Mouse (Mus musculus): ENCODE results near the gene Prkag2. TPM values are rescaled to one million over a fixed set of nuclear protein-coding genes. Genes with fewer than 3 reads are reported as not detected.

The Prkag2 gene
- polyA plus RNA-seq, 1 experiment from 2014 or later = 38.3 TPM

- WGBS = 90% methylated on average over 4 of the region's 4 CpGs
Measured at GRCm38 (mm10) chr5:24928816-24929215, 171.6 kb downstream of the Prkag2 start.

GRCm38 (mm10) chr5:24927706-24928105 lies 172.7 kb downstream of the Prkag2 start:
- TF ChIP-seq CTCF (IDR thresholded peaks at IDR 0.05; ENCODE audit: low read depth) = no peak
- H3K27me3 ChIP-seq (replicated peaks; ENCODE audit: control insufficient read depth, insufficient read depth, low read length) = no peaks in the 10 kb centered on the region
- 26% methylated on average over 8 of the region's 8 CpGs for whole genome bisulfite sequencing
- no peak for ATAC-seq
- no peaks in the 10 kb centered on the region for H3K36me3 ChIP-seq (ENCODE audit: control insufficient read depth, insufficient read depth)
- peak overlapping the region; percentile 10; the same call in 1 of the 2 replicates for H3K27ac ChIP-seq (ENCODE audit: low read depth, low read length)
- H3K4me1 ChIP-seq (replicated peaks; ENCODE audit: control insufficient read depth, insufficient read depth, low read length) = no peaks in the 10 kb centered on the region
- no peak overlapping the region; the same call in 1 of the 2 replicates for H3K9ac ChIP-seq (ENCODE audit: low read depth, low read length)
- H3K4me3 ChIP-seq (ENCODE audit: low read depth, low read length) = no peak overlapping the region
- H3K4me2 ChIP-seq (replicated peaks; ENCODE audit: low read depth) = no peak overlapping the region
- no peaks in the 10 kb centered on the region for H3K9me3 ChIP-seq (ENCODE audit: control insufficient read depth)

More at GRCm38 (mm10) chr5:24928816-24929215, 171.6 kb downstream of the Prkag2 start:
- Histone ChIP-seq H3K4me2 (replicated peaks; ENCODE audit: low read depth) (no peak overlapping the region), H3K27me3 (replicated peaks; ENCODE audit: control insufficient read depth, insufficient read depth, low read length) (no peaks in the 10 kb centered on the region), H3K36me3 (ENCODE audit: control insufficient read depth, insufficient read depth) (no peaks in the 10 kb centered on the region), H3K9me3 (ENCODE audit: control insufficient read depth) (no peaks in the 10 kb centered on the region), H3K9ac (ENCODE audit: low read depth, low read length) (no peak overlapping the region), H3K4me3 (ENCODE audit: low read depth, low read length) (no peak overlapping the region), H3K4me1 (replicated peaks; ENCODE audit: control insufficient read depth, insufficient read depth, low read length) (no peaks in the 10 kb centered on the region), H3K27ac (ENCODE audit: low read depth, low read length) (no peak overlapping the region)
- no peak for TF ChIP-seq CTCF (IDR thresholded peaks at IDR 0.05; ENCODE audit: low read depth)
- no peak for ATAC-seq

GRCm38 (mm10) chr5:24919155-24919554 lies 181.3 kb downstream of the Prkag2 start:
- Histone ChIP-seq H3K9me3 (ENCODE audit: control insufficient read depth) (no peaks in the 10 kb centered on the region), H3K9ac (ENCODE audit: low read depth, low read length) (no peak overlapping the region), H3K4me1 (replicated peaks; ENCODE audit: control insufficient read depth, insufficient read depth, low read length) (no peaks in the 10 kb centered on the region), H3K4me2 (replicated peaks; ENCODE audit: low read depth) (no peak overlapping the region), H3K27ac (ENCODE audit: low read depth, low read length) (no peak overlapping the region), H3K27me3 (replicated peaks; ENCODE audit: control insufficient read depth, insufficient read depth, low read length) (no peaks in the 10 kb centered on the region), H3K4me3 (ENCODE audit: low read depth, low read length) (no peak overlapping the region), H3K36me3 (ENCODE audit: control insufficient read depth, insufficient read depth) (no peaks in the 10 kb centered on the region)
- ATAC-seq = 0 out of 2 replicates have a peak, but pooled peaks have one; percentile 22
- TF ChIP-seq CTCF (IDR thresholded peaks at IDR 0.05; ENCODE audit: low read depth) = no peak
- 83% methylated on average over 1 of the region's 1 CpGs for WGBS

- TF ChIP-seq CTCF (IDR thresholded peaks at IDR 0.05; ENCODE audit: low read depth) = no peak
- Histone ChIP-seq H3K4me2 (replicated peaks; ENCODE audit: low read depth) (no peak overlapping the region), H3K4me3 (ENCODE audit: low read depth, low read length) (no peak overlapping the region), H3K36me3 (ENCODE audit: control insufficient read depth, insufficient read depth) (no peaks in the 10 kb centered on the region), H3K4me1 (replicated peaks; ENCODE audit: control insufficient read depth, insufficient read depth, low read length) (no peaks in the 10 kb centered on the region), H3K9me3 (ENCODE audit: control insufficient read depth) (no peaks in the 10 kb centered on the region), H3K27me3 (replicated peaks; ENCODE audit: control insufficient read depth, insufficient read depth, low read length) (no peaks in the 10 kb centered on the region), H3K27ac (ENCODE audit: low read depth, low read length) (no peak overlapping the region), H3K9ac (ENCODE audit: low read depth, low read length) (no peak overlapping the region)
- no peak for ATAC-seq
- 80% methylated on average over 4 of the region's 4 CpGs for WGBS
Measured at GRCm38 (mm10) chr5:24916511-24916910, 183.9 kb downstream of the Prkag2 start.

GRCm38 (mm10) chr5:24915119-24915518 lies 185.3 kb downstream of the Prkag2 start:
- whole genome bisulfite sequencing = 74% methylated on average over 5 of the region's 5 CpGs
- Histone ChIP-seq H3K36me3 (ENCODE audit: control insufficient read depth, insufficient read depth) (no peaks in the 10 kb centered on the region), H3K9ac (ENCODE audit: low read depth, low read length) (no peak overlapping the region), H3K27ac (ENCODE audit: low read depth, low read length) (no peak overlapping the region), H3K4me1 (replicated peaks; ENCODE audit: control insufficient read depth, insufficient read depth, low read length) (no peaks in the 10 kb centered on the region), H3K4me2 (replicated peaks; ENCODE audit: low read depth) (no peak overlapping the region), H3K9me3 (ENCODE audit: control insufficient read depth) (no peaks in the 10 kb centered on the region), H3K27me3 (replicated peaks; ENCODE audit: control insufficient read depth, insufficient read depth, low read length) (no peaks in the 10 kb centered on the region), H3K4me3 (ENCODE audit: low read depth, low read length) (no peak overlapping the region)
- TF ChIP-seq CTCF (IDR thresholded peaks at IDR 0.05; ENCODE audit: low read depth) = no peak
- no peak for ATAC-seq

GRCm38 (mm10) chr5:24913656-24914055 lies 186.8 kb downstream of the Prkag2 start:
- Histone ChIP-seq H3K9me3 (ENCODE audit: control insufficient read depth) (no peaks in the 10 kb centered on the region), H3K4me3 (ENCODE audit: low read depth, low read length) (no peak overlapping the region), H3K9ac (ENCODE audit: low read depth, low read length) (no peak overlapping the region), H3K27ac (ENCODE audit: low read depth, low read length) (no peak overlapping the region), H3K27me3 (replicated peaks; ENCODE audit: control insufficient read depth, insufficient read depth, low read length) (no peaks in the 10 kb centered on the region), H3K4me1 (replicated peaks; ENCODE audit: control insufficient read depth, insufficient read depth, low read length) (no peaks in the 10 kb centered on the region), H3K36me3 (ENCODE audit: control insufficient read depth, insufficient read depth) (no peaks in the 10 kb centered on the region), H3K4me2 (replicated peaks; ENCODE audit: low read depth) (no peak overlapping the region)
- 85% methylated on average over 6 of the region's 6 CpGs for WGBS
- no peak for TF ChIP-seq CTCF (IDR thresholded peaks at IDR 0.05; ENCODE audit: low read depth)
- ATAC-seq = no peak

Measured in intestine, postnatal 0 days (tissue).